Mouse (Mus musculus) retina, postnatal 7 days (tissue): ENCODE results near the gene Tfip11.

Source experiments
- DNase-seq: peaks from one replicate; pipeline ENCODE4 v3.0.0-alpha.2; 2012; ENCODE audit warnings: low read depth, low spot score

Gene Tfip11

GRCm38 (mm10) chr5:112325546-112326445 lies at the start of gene Tfip11:
Gene Tfip11, plus strand, starts transcription at chr5:112326358.
- DNase-seq, result peak; percentile 92

- DNase-seq, result no peak
Observed at GRCm38 (mm10) chr5:112276907-112277348, 49.2 kb upstream of the Tfip11 start.

DNA sequence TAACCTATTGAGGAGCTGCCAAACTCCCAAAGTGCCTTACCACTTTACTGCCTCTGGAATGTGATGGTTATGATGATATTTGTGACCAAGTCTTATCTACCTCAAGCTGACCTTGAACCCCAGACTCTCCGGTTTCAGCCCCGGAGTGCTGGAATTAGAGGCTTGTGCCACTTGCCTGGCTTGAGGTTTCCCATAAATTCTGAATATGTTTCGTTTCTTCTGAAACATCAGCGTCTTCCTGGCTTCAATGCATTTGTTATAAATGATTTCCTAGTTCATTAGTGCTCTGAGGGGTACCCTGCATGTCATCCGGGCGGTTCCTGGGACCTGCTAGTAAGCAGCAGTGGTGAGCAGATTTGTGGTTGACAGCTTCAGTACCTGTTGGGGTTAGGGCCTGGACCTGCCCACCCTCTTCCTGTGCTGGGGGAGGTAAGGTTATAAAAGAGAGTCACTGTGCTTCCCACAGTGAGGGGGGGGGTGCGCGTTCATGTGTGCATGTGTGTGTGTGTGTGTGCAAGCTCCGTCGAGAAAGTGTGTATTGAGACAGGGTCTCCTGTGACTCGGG lies 48.2 kb upstream of the Tfip11 start:
- DNase-seq, result no peak

GRCm38 (mm10) chr5:112279181-112280021 lies 46.8 kb upstream of the Tfip11 start:
- no peak for DNase-seq

DNA sequence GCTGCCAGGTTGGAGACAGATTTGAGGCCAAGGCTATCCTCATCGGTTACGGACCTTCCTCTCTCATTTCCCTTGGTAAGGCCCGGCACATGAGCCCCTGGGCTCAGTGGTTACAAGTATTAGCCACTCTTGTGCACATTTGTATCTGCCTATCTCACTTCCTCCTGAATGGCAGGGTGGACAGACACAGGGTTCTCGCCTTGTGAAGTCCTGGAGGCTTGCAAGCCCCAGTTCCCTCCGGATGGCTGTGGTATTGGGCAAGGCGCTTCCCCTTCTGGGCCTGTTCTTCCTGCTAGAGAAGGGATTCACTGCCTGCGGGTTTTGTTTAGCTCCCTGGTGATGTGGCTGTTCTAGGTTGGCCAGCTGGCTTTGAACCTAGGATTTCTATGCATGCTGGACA lies 46.0 kb upstream of the Tfip11 start:
- no peak for DNase-seq

- no peak for DNase-seq
Observed at GRCm38 (mm10) chr5:112280863-112281660, 45.1 kb upstream of the Tfip11 start.

DNA sequence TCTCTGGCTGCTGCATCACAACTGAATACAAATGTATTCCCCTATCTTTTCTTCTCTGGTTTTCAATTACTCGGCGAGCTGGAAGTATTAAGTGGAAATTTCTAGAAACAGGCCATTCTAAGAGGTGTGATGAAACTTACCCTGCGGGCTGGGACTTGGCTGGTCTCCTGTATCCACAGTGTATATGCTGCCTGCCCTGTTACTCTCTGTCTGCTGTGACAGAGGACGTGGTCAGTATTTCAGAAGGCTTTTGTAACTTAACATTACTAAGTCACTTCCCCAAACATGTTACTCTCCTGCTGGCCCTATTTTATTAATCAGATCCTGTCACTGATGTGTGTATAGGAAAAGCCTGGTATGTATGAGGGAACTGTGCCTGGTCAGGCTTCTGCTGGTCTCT lies 44.5 kb upstream of the Tfip11 start:
- DNase-seq, result no peak

- DNase-seq, result no peak
Observed at GRCm38 (mm10) chr5:112282123-112282779, 43.9 kb upstream of the Tfip11 start.

GRCm38 (mm10) chr5:112282780-112283482 lies 43.2 kb upstream of the Tfip11 start:
- no peak for DNase-seq

GRCm38 (mm10) chr5:112283543-112284202 lies 42.5 kb upstream of the Tfip11 start:
- DNase-seq, result no peak

GRCm38 (mm10) chr5:112284203-112284582 lies 42.0 kb upstream of the Tfip11 start:
- DNase-seq, result no peak

DNA sequence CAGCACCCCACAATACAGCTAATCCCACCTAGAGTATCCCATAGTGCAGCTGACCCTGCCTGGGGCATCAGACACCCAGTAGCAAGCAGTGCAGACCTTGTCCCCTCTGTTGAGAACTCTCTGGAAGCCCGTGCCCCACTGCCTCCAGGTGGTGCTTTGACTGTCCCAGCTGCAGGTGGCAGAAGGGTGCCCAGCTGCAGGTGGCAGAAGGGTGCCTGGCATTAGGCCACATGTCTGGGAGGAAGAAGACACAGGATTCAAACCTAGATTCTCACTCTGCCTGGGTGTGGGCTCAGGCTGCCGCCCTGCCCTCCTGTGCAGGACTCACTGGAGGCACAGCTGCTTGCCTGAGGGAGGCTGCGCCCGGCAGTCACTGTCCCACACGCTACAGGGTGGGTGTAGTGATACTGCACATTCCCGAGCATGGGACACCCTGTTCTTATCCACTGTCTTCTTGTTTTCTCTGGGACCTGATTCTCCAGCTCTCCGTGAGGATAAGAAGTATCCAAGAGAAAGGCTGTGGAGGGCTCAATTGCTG lies 40.5 kb upstream of the Tfip11 start:
- no peak for DNase-seq

DNA sequence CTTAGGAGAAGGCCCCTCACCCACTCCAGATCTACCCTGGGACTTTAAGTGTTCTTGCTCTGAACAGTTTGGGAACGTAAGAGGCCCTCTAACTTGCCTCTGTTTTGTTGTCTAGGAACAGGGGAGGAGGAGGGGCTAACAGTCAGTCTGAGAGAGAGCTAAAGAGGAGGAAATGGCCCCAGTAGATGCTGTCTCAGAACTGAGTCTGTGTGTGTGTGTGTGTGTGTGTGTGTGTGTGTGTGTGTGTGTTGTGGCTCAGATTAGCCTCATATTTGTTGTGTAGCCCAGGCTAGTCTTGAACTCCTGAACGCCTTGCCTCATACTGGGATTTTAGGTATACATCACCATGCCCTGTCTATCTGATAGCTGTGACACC lies 39.6 kb upstream of the Tfip11 start:
- DNase-seq, result no peak

GRCm38 (mm10) chr5:112286984-112287641 lies 39.0 kb upstream of the Tfip11 start:
- DNase-seq, result no peak

DNA sequence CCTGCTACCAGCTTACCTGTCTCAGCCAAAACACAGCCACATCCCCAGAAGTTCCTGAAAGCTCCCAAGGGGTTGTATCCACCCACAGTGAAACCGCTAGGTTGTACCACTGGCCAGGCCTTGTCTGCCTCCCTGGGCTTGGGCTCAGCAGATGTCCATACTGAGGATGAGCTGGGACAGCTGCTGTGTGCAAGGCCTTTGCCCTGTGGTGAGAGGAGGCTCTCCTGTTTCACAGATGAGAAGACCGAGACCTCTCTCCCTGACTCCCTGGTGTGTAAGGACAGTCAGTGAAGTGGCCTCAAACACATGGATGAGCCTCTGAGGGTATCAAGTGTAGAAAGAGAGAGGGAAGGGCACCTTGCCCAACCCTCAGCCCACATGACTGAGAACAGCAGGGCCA lies 38.5 kb upstream of the Tfip11 start:
- no peak for DNase-seq

DNA sequence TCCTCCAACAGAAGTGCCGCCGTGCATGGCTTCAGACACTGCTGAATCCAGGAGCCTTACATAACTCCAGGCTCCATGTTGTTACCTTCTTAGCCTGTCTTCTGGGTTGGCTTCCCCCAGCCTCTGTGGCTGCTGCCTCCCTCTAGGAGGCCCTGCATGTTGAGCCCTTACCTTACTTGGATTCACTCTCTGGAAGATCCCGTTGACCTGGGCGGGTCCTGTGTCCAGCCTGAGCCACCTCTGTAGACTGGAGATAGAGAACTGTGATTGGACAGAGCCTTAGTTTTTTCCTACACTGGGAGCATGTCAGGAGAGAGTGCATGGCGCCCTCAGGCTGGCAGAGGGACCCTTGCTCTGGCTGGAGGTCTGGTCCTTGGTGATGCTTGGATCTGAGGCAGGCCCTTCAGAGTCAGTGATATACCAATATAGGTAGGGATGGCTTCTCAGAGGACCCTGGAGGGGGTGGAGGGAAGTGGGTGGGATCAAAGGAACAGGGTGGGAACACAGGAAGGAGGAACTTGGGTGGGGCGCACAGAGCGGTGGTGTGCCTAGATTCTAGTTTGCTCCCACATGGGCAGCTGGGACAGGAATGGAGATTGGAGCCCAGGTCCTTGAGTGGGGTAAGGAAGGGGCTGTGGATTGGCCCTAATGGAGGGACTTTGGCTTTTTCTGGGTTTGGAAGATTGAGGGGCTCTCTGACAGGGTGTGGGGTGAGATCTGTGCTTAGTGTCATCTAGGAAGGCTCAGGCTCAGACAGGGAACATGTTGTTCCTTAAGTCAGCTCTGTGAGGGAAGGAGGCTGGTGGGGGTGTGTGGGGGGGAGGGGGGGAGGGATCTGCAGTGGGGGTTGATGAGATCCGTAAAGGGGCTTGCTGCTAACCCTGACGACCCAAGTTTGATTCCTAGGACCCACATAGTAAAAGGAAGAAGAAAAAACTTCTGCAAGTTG lies 37.7 kb upstream of the Tfip11 start:
- no peak for DNase-seq

- DNase-seq, result no peak
Observed at GRCm38 (mm10) chr5:112289236-112289635, 36.9 kb upstream of the Tfip11 start.
